Mouse (Mus musculus) C2C12 (cell line): Measurements from ENCODE around the gene Fam53b.

Experiments used
- CTCF ChIP-seq: IDR thresholded peaks from one replicate; pipeline ENCODE4 v1.5.1; 2011; ENCODE audit not compliant: control insufficient read depth, insufficient read depth, insufficient read length
- MAX ChIP-seq: IDR thresholded peaks from one replicate; pipeline ENCODE4 v1.6.1; 2011; ENCODE audit warnings: mild to moderate bottlenecking, control low read depth

DNA sequence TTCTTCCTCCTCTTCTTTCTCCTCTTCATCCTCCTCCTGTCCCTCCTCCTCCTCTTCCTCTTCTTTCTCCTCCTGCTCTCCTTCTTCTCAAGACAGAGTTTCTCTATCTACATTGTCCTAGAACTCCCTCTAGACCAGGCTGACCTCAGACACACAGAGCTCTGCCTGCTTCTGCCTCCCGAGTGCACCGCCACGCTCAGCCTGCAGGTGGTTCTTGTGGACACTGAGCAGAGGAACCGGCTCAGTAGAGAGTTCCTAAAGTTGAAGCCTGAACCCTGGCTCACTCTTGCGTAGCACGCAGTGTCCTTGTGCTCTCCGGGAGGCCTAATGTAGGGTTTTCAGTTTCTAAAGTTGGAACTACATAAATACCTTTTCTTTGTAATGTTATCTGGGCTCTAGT lies 108.6 kb downstream of the Fam53b start:
- TF ChIP-seq CTCF (no peak), MAX (no peak)
